Mouse (Mus musculus): ENCODE measurements around the gene Grhl1. TPM values are rescaled to one million over a fixed set of nuclear protein-coding genes. Genes with fewer than 3 reads are reported as not detected.

The Grhl1 gene
- total RNA-seq, 2 experiments from 2014 or later: 11.1 to 11.4 TPM

- peak in 1 of 2 experiments; percentile 64 for DNase-seq (ENCODE audit: low spot score in 2 of 2)
- intact Hi-C loops (cut with DNase I): no loop called here
Observed at GRCm38 (mm10) chr12:24584835-24585234, 12.8 kb downstream of the Grhl1 start.

- intact Hi-C loops (cut with DNase I): no loop called here
- DNase-seq (ENCODE audit: low spot score in 2 of 2): no peak
Observed at GRCm38 (mm10) chr12:24586193-24586592, 14.1 kb downstream of the Grhl1 start.

DNA sequence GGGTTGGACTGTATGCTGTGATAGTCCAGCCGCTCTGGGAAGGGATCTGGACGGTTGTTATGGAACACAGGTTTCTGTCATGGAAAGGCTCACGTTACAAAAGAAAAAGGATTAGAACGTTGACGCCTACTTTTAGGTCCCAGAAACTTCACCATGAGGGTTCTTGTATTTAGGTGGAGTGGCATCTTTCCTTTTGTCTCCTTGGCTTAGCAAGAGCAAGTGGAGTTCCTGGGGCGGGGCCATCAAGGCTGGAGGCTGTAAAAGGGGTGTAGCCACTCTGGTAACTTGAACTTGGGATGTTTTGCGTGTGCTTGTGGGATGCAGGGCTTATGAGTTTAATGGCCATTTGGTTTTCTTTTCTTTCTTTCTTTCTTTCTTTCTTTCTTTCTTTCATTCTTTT lies 18.3 kb downstream of the Grhl1 start:
- intact Hi-C loops (cut with DNase I): no loop called here
- no peak for DNase-seq (ENCODE audit: low spot score in 2 of 2)

DNA sequence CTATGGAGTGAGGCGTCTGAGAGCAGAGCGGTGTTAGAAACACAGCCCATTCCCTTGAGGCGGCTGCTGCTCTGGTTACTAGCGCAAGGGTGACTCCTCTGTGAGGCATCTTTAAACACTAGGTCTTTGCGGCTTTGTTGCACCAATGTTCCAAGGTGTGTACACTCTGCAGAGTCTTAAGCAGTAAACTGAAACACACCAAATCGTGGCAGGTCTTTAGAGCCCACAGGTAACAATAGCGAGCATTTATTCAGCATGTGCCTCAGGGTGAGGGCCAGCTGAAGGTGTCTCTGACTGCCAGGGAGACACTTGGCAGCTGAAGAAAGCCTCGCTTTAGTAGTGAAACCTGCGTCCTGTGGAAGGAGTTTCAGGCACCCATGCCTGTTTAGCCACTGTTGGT lies 20.0 kb downstream of the Grhl1 start:
- intact Hi-C loops (cut with DNase I): no loop called here
- no peak for DNase-seq (ENCODE audit: low spot score in 2 of 2)

DNA sequence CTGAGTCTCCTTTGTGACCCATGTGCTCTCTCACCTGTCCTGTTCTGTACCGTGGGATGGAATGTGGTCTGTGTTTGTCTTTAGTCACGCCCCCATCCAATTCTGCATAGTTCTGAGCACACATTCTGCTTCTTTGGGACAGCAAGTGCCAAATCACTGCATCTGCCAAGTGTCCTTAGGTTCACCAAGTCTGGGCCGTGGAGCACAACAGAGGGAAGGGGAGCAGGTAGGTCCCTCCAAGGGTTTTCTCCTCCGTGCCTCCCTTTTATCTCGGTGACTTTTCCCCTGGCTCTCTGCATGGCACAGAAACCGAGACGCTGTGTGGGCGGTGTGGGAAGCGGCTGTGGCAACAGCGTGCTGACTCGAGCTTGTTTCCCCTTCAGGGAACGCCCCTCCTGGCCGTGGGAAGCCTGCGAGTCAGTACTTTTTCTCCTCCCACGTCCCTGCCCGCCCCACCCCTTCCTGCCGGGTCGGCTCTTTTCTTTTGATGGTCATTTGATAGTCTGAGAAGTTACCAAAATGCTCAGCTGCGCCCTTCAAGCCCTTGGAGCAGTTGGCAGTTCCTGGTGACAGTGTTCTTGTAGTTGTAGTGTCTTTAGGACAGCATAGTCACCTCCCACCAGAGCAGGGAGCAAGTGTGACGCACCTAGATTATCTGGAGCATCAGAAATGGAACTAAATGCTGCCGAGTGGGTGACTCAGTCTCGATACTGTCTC lies 21.0 kb downstream of the Grhl1 start:
- intact Hi-C loops (cut with DNase I): no loop called here
- peak; percentile 49 to 71 for DNase-seq (ENCODE audit: low spot score in 2 of 2)

- intact Hi-C loops (cut with DNase I): loop anchor here (5.0 kb wide), 1 partner anchor 60 kb away; no protein-coding TSS in a partner anchor
- no peak for DNase-seq (ENCODE audit: low spot score in 2 of 2)
Observed at GRCm38 (mm10) chr12:24597376-24597775, 25.3 kb downstream of the Grhl1 start.

- intact Hi-C loops (cut with DNase I): loop anchor here (5.0 kb wide), 1 partner anchor 62 kb away; no protein-coding TSS in a partner anchor
- peak in 1 of 2 experiments; percentile 17 for DNase-seq (ENCODE audit: low spot score in 2 of 2)
Observed at GRCm38 (mm10) chr12:24599366-24599895, 27.3 kb downstream of the Grhl1 start.

DNA sequence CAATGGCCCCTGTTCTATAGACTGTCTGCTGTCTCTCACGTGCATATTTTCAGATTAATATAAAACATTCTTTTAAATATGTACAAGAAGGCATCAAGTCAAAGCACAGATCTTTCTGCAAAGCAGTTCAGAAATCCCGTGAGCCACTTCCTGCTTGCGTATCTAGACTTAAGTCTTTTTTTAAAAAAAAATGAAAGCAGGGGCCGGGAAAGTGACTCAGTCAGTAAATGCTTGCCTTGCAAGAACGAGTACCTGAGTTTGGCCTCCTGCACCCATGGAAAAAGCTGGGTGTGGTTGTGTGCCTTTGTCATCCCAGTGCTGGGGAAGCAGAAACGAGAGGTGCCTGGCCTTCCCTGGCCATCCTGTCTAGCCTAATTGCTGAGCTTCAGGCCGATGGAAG lies 28.0 kb downstream of the Grhl1 start:
- no peak for DNase-seq (ENCODE audit: low spot score in 2 of 2)
- intact Hi-C loops (cut with DNase I): loop anchor here (1.0 kb wide), 1 partner anchor 129 kb away; no protein-coding TSS in a partner anchor

DNA sequence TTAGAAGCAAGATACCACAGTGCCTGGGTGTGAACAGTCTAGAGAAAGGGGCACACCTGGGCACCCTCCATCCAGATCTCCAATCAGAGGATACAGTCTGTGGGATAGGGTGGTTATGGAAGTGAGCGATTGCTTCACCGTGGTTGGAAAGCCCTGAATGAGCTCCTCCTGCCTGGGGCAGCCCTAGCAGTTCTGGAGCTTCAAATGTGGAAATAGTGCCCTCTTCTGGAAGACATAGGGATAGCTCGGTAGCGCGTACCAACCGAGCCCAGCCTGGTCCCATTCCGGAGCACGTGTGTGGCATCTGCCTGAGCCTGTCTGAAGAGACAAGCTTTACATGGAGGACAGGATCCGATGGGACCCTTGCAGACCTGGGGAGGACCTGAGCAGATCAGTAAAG lies 28.7 kb downstream of the Grhl1 start:
- intact Hi-C loops (cut with DNase I): loop anchor here (1.0 kb wide), 2 partner anchors 96 to 130 kb away; no protein-coding TSS in a partner anchor
- DNase-seq (ENCODE audit: low spot score in 2 of 2): peak; percentile 79 to 88

- DNase-seq (ENCODE audit: low spot score in 2 of 2): peak; percentile 59 to 69
- intact Hi-C loops (cut with DNase I): no loop called here
Observed at GRCm38 (mm10) chr12:24603266-24603665, 31.2 kb downstream of the Grhl1 start.

GRCm38 (mm10) chr12:24606166-24606565 lies 34.1 kb downstream of the Grhl1 start:
- intact Hi-C loops (cut with DNase I): loop anchor here (5.0 kb wide), 1 partner anchor 71 kb away; no protein-coding TSS in a partner anchor
- DNase-seq (ENCODE audit: low spot score in 2 of 2): no peak

DNA sequence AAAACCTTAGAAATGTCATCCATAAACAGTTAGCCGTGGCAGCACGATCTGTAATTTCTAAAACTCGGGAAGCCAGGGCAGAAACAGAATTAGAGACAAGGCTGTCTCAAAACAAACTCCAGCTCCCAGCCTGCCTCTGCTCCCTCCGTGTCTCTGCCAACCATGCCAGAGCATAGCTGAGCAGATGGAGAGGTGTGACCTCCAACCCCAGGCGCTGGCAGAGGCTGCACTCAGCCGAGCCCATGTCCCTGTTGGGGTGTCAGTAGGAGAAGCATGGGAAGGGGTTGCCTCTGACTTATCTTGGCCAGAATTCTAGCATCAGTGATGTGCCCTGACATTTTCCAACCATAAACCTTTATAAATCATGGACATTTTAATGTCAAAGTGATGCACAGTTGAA lies 40.5 kb downstream of the Grhl1 start:
- DNase-seq (ENCODE audit: low spot score in 2 of 2): no peak
- intact Hi-C loops (cut with DNase I): no loop called here

DNA sequence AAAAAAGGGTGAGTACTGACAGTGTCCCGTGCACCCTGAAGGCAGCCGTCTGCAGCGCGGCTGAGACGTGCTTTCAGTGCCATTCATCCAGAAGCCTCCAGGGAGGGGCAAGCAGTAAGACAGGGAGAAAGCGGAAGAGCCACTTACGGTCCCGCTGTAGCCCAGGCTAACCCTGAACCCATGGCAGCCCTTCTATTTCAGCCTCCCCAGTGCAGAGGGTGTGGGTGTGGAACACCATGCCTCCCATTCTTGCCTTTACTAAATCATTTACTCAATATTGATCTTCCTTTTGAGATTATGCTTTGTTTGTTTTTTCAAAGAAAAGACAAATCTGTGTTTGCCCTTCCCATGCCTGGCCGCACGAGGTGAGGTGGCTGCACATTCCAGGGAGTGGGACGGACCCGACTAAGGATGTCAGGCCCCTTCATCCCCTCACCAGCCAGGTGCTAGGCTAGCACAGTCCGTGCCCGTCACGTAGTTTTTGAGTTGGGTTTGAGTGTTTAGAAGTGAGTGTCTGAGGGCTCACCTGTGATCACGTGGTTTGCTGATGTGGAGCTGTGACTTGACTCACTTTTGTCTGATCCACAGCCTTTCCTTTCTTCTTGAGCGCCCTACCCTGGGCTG lies 42.5 kb downstream of the Grhl1 start:
- intact Hi-C loops (cut with DNase I): no loop called here

DNA sequence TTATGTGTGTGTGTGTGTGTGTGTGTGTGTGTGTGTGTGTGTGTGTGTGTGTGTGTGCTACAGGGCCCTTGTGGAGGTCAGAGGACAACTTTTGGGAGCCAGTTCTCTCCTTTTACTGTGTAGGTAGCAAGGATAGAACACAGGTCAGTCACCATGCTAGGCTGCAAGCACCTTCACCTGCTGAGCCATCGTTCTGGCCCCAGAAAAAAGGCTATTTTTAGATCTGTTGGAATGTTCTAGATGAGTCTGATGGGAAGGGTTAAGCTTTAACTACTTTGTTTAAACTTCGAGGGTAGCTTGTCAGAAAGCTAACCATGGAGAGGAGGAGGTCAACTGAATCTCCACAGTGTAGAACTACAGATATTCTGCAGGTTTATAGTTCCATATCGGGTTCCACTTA lies 43.1 kb downstream of the Grhl1 start:
- intact Hi-C loops (cut with DNase I): no loop called here
- DNase-seq (ENCODE audit: low spot score in 2 of 2): no peak

More for the DNA sequence above, 42.5 kb downstream of the Grhl1 start:
- no peak for DNase-seq (ENCODE audit: low spot score in 2 of 2)

DNA sequence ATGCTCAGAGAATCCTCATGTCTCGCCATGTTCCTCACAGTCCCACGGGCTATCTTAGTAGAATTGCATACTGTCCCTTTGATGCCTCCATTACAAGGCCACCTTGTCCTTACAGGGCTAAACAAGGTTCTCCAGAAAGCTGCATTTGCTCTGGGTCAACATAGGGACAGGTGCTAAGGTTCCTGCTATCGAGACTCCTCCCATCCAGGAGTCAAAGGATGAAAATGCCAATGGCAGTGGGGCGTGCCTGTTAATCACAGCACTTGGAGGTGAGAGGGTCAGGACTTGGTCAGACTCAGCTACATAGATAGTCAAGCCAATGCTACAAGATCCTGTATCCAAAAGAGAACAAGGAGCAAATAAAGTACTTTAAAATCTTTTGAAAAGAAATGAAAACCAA lies 47.4 kb downstream of the Grhl1 start:
- DNase-seq (ENCODE audit: low spot score in 2 of 2): no peak

DNA sequence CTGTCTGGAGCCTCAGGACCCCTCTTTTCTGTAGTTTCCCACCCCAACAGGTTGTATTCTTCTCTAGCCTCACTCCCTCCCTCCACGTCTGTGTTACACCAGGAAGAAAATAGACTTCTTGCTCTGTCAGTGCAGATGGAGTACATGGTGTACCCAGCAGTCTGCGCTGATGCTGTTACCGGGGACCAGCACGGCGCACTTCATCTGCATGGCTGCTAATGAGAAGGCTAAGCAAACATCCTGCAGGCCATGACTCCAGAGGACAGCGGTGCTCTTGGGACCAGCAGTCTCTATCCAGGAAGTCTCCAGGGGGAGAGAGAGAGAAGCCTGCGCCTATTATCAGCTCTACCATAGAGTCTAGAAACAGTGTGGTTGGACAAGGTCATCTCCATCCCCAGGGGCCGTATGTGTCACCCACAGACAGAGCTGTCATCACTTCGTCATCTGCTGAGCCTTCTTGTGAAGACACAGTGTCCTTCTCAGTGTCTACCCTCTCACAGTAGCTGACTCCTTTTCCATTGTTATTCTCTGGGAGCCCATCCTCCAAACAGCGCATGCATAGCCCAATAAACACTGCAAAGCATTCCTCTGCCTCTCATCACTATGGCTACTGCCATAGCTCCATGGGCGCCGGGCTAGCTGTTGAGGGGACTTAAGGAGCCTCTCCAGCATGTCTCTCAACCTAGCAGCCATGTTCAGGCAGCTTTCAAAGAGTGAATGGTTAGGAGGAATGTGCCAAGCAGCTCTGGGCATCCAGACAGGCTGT lies 51.6 kb downstream of the Grhl1 start:
- intact Hi-C loops (cut with DNase I): no loop called here
- DNase-seq (ENCODE audit: low spot score in 2 of 2): no peak

More for the DNA sequence above, 47.4 kb downstream of the Grhl1 start:
- intact Hi-C loops (cut with DNase I): no loop called here

- intact Hi-C loops (cut with DNase I): no loop called here
- no peak for DNase-seq (ENCODE audit: low spot score in 2 of 2)
Observed at GRCm38 (mm10) chr12:24626401-24626800, 54.3 kb downstream of the Grhl1 start.

- no peak for DNase-seq (ENCODE audit: low spot score in 2 of 2)
- intact Hi-C loops (cut with DNase I): no loop called here
Observed at GRCm38 (mm10) chr12:24627215-24627614, 55.1 kb downstream of the Grhl1 start.

DNA sequence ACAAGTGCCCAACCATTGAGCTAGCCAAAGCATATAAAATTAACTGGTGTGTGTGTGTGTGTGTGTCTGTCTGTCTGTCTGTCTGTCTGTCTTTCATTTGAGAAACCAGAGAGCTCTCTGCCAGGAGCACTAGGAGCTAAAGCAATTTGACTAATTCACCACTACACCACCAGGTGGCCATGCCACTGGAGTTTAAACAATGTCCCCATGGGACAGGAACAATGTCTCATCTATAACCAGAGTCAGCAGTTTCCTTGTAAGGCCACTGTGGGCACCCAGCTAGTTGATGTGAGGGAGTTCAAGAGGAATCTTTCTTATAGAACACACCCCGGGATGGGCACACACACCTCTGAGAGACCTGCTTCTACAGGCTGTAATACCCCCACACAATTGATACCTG lies 58.1 kb downstream of the Grhl1 start:
- DNase-seq (ENCODE audit: low spot score in 2 of 2): peak in 1 of 2 experiments; percentile 28
- intact Hi-C loops (cut with DNase I): no loop called here

- DNase-seq (ENCODE audit: low spot score in 2 of 2): no peak
- intact Hi-C loops (cut with DNase I): no loop called here
Observed at GRCm38 (mm10) chr12:24632404-24632803, 60.3 kb downstream of the Grhl1 start.
